Mouse (Mus musculus): Measurements from ENCODE around the gene Nmnat3. TPM values are rescaled to one million over a fixed set of nuclear protein-coding genes. Genes with fewer than 3 reads are reported as not detected.

Gene Nmnat3
- polyA plus RNA-seq, 1 experiment from 2014 or later, result 5.2 TPM

DNA sequence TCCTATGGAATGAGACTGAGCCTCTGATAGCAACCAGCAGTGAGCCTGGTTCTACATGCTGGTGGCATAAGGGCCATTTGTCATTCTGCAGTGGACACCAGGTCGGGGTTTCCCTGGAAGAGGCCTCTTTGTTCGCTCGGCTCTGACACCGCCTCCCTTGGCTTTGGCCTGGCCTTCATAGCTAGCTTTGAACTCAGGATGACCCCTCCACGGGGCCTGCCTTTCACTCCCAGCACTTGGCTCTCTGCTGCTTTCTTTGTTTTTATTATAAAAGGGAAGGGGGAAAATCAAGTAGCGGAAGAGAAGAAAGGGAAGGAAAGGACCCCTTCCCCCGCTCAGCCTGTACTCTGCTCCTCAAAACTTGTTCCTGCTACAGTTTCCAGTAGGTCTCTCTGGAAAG, 142.6 kb downstream of the Nmnat3 start:
- H3K4me2 ChIP-seq, result peak overlapping the region; percentile 70
- 4% methylated on average over 7 of the region's 7 CpGs for WGBS
- TF ChIP-seq CTCF (IDR thresholded peaks at IDR 0.05; ENCODE audit: low read depth), result no peak
- H3K9me3 ChIP-seq (ENCODE audit: low read depth, low read length), result no peaks in the 10 kb centered on the region
- peaks cover 26% of the 10 kb centered on the region for H3K4me1 ChIP-seq (ENCODE audit: insufficient read depth)
- H3K27ac ChIP-seq (ENCODE audit: low read depth), result peak overlapping the region; percentile 89
- H3K4me3 ChIP-seq (ENCODE audit: low read depth, low read length), result peak overlapping the region; percentile 8; the same call in 1 of the 2 replicates
- no peak overlapping the region for H3K9ac ChIP-seq
- peak; percentile 89 for DNase-seq
- H3K36me3 ChIP-seq (ENCODE audit: insufficient read depth), result peaks cover 18% of the 10 kb centered on the region; the same call in 1 of the 2 replicates
- no peaks in the 10 kb centered on the region for H3K27me3 ChIP-seq (ENCODE audit: insufficient read depth, low read length)
- peak; percentile 74 for ATAC-seq (ENCODE audit: insufficient read depth)

DNA sequence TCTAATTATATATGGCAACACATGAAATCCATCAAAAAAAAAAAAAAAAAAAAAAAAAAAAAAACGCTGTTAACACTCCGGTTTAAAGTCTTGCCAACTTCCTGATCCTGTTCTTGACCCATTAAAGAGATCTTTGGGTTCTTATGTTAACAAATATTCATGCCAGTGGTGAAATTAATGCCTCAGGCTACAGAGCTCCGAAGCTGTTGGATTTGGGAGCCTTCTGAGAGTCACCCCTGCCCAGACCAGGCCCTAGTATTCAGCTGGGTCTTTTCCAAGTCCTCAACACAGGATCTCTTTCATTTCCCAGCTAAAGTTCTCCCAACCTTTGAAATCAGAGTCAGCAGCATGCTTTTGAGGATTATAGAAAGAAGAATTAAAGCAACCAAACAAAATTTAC, 143.3 kb downstream of the Nmnat3 start:
- H3K4me2 ChIP-seq, result peak overlapping the region; percentile 70; the same call in 1 of the 2 replicates
- H3K27ac ChIP-seq (ENCODE audit: low read depth), result peak overlapping the region; percentile 89; the same call in 1 of the 2 replicates
- peak; percentile 56 for DNase-seq
- H3K36me3 ChIP-seq (ENCODE audit: insufficient read depth), result peaks cover 18% of the 10 kb centered on the region; the same call in 1 of the 2 replicates
- WGBS, result 21% methylated on average over 3 of the region's 3 CpGs
- no peaks in the 10 kb centered on the region for H3K27me3 ChIP-seq (ENCODE audit: insufficient read depth, low read length)
- no peaks in the 10 kb centered on the region for H3K9me3 ChIP-seq (ENCODE audit: low read depth, low read length)
- H3K4me3 ChIP-seq (ENCODE audit: low read depth, low read length), result no peak overlapping the region
- peaks cover 26% of the 10 kb centered on the region for H3K4me1 ChIP-seq (ENCODE audit: insufficient read depth)
- no peak for TF ChIP-seq CTCF (IDR thresholded peaks at IDR 0.05; ENCODE audit: low read depth)
- H3K9ac ChIP-seq, result no peak overlapping the region
- no peak for ATAC-seq (ENCODE audit: insufficient read depth)

DNA sequence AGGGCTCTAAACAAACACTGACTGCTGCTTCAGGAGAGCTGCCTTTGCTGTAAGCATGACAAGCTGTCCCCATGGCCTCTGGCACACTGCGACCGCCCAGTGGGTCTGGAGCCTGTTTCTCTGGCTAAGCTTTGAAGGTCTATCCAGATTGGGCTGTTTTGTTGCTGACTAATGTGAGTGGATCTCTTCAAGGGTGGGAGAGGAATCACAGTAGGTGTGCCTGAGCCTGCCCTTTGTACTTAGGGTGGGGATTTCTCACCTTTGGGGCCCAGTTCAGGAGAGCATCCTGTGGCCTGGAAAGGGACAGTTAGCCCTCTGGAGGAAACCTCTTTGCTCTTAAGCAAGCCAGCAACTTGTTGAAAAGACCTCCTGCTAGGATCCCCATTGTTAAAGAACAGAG, 145.8 kb downstream of the Nmnat3 start:
- Histone ChIP-seq H3K4me2 (no peak overlapping the region), H3K27ac (ENCODE audit: low read depth) (no peak overlapping the region), H3K4me3 (ENCODE audit: low read depth, low read length) (no peak overlapping the region), H3K9me3 (ENCODE audit: low read depth, low read length) (no peaks in the 10 kb centered on the region), H3K9ac (no peak overlapping the region), H3K27me3 (ENCODE audit: insufficient read depth, low read length) (no peaks in the 10 kb centered on the region), H3K36me3 (ENCODE audit: insufficient read depth) (peaks cover 34% of the 10 kb centered on the region; the same call in 1 of the 2 replicates), H3K4me1 (ENCODE audit: insufficient read depth) (peaks cover 24% of the 10 kb centered on the region)
- ATAC-seq (ENCODE audit: insufficient read depth) (no peak), DNase-seq (no peak)
- 65% methylated on average over 2 of the region's 2 CpGs for whole genome bisulfite sequencing
- TF ChIP-seq CTCF (IDR thresholded peaks at IDR 0.05; ENCODE audit: low read depth), result no peak

DNA sequence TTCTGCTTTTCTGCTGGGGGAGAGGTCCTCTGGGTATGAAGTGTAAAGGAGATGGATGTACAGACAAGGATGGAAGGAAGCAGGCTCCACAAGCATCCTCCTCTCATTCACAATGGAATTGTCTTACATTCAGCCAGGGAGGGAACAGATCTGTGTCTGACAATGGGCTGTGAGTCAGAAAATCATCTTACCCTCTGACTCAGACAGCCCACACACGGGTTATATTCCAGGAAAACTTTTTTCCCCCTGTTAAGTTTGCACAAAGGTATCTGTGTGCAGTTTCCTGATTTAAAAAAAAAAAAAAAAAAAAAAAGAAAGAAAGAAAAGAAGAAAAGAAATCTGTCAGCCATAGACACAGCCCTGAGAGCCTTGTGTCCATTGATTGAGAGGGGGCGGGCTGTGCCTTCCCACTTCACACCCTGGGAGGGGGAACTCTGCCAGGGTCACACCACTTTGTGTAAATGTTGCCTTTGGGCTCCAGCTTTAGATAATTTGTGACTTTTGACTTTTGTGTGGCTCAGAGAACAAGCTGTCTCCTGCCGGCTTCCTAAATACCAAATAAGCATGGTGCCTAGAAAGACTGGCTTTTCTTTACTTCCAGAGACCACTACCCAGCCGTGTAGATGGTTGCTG, 146.8 kb downstream of the Nmnat3 start:
- Histone ChIP-seq H3K4me2 (no peak overlapping the region), H3K9ac (no peak overlapping the region), H3K27me3 (ENCODE audit: insufficient read depth, low read length) (no peaks in the 10 kb centered on the region), H3K4me3 (ENCODE audit: low read depth, low read length) (no peak overlapping the region), H3K9me3 (ENCODE audit: low read depth, low read length) (no peaks in the 10 kb centered on the region), H3K27ac (ENCODE audit: low read depth) (no peak overlapping the region), H3K4me1 (ENCODE audit: insufficient read depth) (peaks cover 13% of the 10 kb centered on the region), H3K36me3 (ENCODE audit: insufficient read depth) (peaks cover 38% of the 10 kb centered on the region; the same call in 1 of the 2 replicates)
- WGBS, result 25% methylated on average over 4 of the region's 4 CpGs
- no peak for TF ChIP-seq CTCF (IDR thresholded peaks at IDR 0.05; ENCODE audit: low read depth)
- ATAC-seq (ENCODE audit: insufficient read depth), result no peak
- no peak for DNase-seq

DNA sequence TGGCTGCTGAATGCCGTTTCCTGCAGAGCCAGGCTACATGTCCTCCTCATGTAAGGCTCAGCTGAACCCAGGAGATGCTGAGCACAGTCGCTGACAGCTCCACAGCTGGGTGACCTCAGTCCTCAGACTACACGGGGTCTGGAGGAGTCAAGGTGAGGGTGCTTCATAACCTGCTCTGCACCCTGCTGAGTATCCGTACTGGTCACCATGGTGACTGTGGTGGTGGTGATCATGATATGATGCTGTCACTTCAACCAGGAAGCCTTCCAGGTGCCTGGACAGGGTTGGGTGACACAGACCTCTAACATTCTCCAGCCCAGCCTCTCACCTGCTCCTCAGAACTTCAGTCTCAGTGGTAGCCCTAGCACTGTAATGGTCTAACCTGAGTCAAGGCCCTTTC, 150.6 kb downstream of the Nmnat3 start:
- Histone ChIP-seq H3K4me2 (no peak overlapping the region), H3K9ac (no peak overlapping the region), H3K27ac (ENCODE audit: low read depth) (no peak overlapping the region), H3K4me3 (ENCODE audit: low read depth, low read length) (no peak overlapping the region), H3K9me3 (ENCODE audit: low read depth, low read length) (no peaks in the 10 kb centered on the region), H3K27me3 (ENCODE audit: insufficient read depth, low read length) (no peaks in the 10 kb centered on the region), H3K4me1 (ENCODE audit: insufficient read depth) (no peaks in the 10 kb centered on the region), H3K36me3 (ENCODE audit: insufficient read depth) (peaks cover 26% of the 10 kb centered on the region; the same call in 1 of the 2 replicates)
- no peak for ATAC-seq (ENCODE audit: insufficient read depth)
- no peak for TF ChIP-seq CTCF (IDR thresholded peaks at IDR 0.05; ENCODE audit: low read depth)
- no peak for DNase-seq
- 66% methylated on average over 4 of the region's 4 CpGs for WGBS

DNA sequence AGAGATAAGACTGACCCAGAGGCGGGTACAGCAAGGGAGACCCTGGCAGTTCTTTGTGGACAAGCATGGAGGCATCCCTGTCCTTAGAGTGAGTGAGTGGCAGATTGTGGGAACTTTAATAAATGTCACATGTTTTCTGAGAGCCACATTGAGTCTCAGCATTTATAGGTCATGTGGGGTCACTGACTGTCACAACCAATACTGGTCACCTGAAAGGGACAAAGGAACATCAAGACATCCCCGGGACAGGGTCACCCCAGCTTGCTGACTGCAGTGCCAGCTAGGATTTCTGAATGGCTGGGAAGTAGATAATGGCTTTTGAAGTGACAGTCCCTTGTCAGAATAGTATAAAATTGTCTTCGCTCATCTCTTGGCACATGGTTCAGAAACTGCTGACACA, 151.9 kb downstream of the Nmnat3 start:
- no peak for DNase-seq
- no peaks in the 10 kb centered on the region for H3K9me3 ChIP-seq (ENCODE audit: low read depth, low read length)
- H3K4me3 ChIP-seq (ENCODE audit: low read depth, low read length), result no peak overlapping the region
- no peaks in the 10 kb centered on the region for H3K27me3 ChIP-seq (ENCODE audit: insufficient read depth, low read length)
- no peaks in the 10 kb centered on the region for H3K4me1 ChIP-seq (ENCODE audit: insufficient read depth)
- H3K9ac ChIP-seq, result no peak overlapping the region
- no peak for TF ChIP-seq CTCF (IDR thresholded peaks at IDR 0.05; ENCODE audit: low read depth)
- H3K4me2 ChIP-seq, result no peak overlapping the region
- H3K27ac ChIP-seq (ENCODE audit: low read depth), result no peak overlapping the region
- no peak for ATAC-seq (ENCODE audit: insufficient read depth)
- H3K36me3 ChIP-seq (ENCODE audit: insufficient read depth), result peaks cover 32% of the 10 kb centered on the region; the same call in 1 of the 2 replicates
- 53% methylated on average over 3 of the region's 3 CpGs for WGBS

DNA sequence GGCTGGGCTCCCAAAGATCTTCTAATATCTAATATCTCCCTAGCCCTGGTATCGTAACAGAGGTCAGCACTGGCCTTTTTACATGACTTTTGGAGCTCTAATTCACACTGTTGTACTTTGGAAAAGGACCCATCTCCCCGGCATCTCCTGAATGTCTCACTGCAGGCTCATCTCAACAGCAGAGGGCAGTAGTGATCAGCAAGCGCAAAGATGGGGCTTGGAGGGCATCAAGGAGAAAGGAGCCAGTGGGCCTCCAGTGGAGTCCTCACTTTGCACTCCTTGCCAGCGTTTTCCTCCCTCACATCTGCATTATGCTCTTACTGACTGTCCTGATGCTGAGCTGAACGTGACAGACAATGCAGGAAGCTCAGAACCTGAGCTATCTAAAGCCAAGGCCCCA, 155.4 kb downstream of the Nmnat3 start:
- H3K27me3 ChIP-seq (ENCODE audit: insufficient read depth, low read length), result no peaks in the 10 kb centered on the region
- H3K4me2 ChIP-seq, result no peak overlapping the region
- DNase-seq (peak; percentile 68), ATAC-seq (ENCODE audit: insufficient read depth) (no peak)
- no peak overlapping the region for H3K27ac ChIP-seq (ENCODE audit: low read depth)
- H3K9ac ChIP-seq, result no peak overlapping the region
- TF ChIP-seq CTCF (IDR thresholded peaks at IDR 0.05; ENCODE audit: low read depth), result peak; percentile 77
- H3K4me1 ChIP-seq (ENCODE audit: insufficient read depth), result no peaks in the 10 kb centered on the region
- no peak overlapping the region for H3K4me3 ChIP-seq (ENCODE audit: low read depth, low read length)
- WGBS, result 56% methylated on average over 5 of the region's 5 CpGs
- no peaks in the 10 kb centered on the region for H3K9me3 ChIP-seq (ENCODE audit: low read depth, low read length)
- peaks cover 41% of the 10 kb centered on the region for H3K36me3 ChIP-seq (ENCODE audit: insufficient read depth)
